Mouse (Mus musculus) neural tube, embryonic 15.5 days (tissue): ENCODE results near the gene Sprn. TPM values are rescaled to one million over a fixed set of nuclear protein-coding genes. Genes with fewer than 3 reads are reported as not detected.

Experiments
- ATAC-seq: fragments of 200-750 bp; cut with Nextera tagmentation; 2 replicates; pipeline ENCODE4 v1.8.0; 2017; ENCODE audit warnings: mild to moderate bottlenecking, moderate TSS enrichment, moderate library complexity; ENCODE audit not compliant: low FRiP score
- H3K27ac ChIP-seq: fragments of 300-500 bp; sonication (generic); replicated peaks from 2 replicates; pipeline ENCODE4 v1.5.1; 2015; ENCODE audit warnings: mild to moderate bottlenecking, inconsistent platforms
- H3K27me3 ChIP-seq: fragments of 300-500 bp; sonication (generic); replicated peaks from 2 replicates; pipeline ENCODE4 v1.6.1; 2015; ENCODE audit warnings: inconsistent platforms
- H3K36me3 ChIP-seq: fragments of 300-500 bp; sonication (generic); 2 replicates; pipeline ENCODE4 v1.6.1; 2015; ENCODE audit warnings: inconsistent platforms
- H3K4me1 ChIP-seq: fragments of 300-500 bp; sonication (generic); 2 replicates; pipeline ENCODE4 v1.6.1; 2015; ENCODE audit warnings: inconsistent platforms
- H3K4me2 ChIP-seq: fragments of 300-500 bp; sonication (generic); 2 replicates; pipeline ENCODE4 v1.6.1; 2015; ENCODE audit warnings: inconsistent platforms, mild to moderate bottlenecking, moderate library complexity
- H3K4me3 ChIP-seq: fragments of 300-500 bp; sonication (generic); replicated peaks from 2 replicates; pipeline ENCODE4 v1.5.1; 2015; ENCODE audit warnings: mild to moderate bottlenecking, inconsistent platforms
- H3K9ac ChIP-seq: fragments of 300-500 bp; sonication (generic); replicated peaks from 2 replicates; pipeline ENCODE4 v1.6.1; 2015; ENCODE audit warnings: mild to moderate bottlenecking, inconsistent platforms
- H3K9me3 ChIP-seq: fragments of 300-500 bp; sonication (generic); replicated peaks from 2 replicates; pipeline ENCODE4 v1.6.1; 2016; ENCODE audit warnings: inconsistent platforms
- WGBS: fragments of 180-500 bp; shearing (Covaris S2); methylation state at CpG from one replicate; pipeline ENCODE4 v1.1.7; 2015; ENCODE audit warnings: mixed read lengths; 5-methylcytosine and 5-hydroxymethylcytosine counted together
- polyA plus RNA-seq: library from polyadenylated mRNA; unstranded; fragments of >200 nt; fragmentation: Nextera tagmentation; extraction: Ambion mirVana; gene quantifications from 2 replicates; pipeline ENCODE4 v1.2.1, GENCODE M21; 2015

The Sprn gene
- polyA plus RNA-seq, 1 experiment from 2014 or later = 26.3 TPM

DNA sequence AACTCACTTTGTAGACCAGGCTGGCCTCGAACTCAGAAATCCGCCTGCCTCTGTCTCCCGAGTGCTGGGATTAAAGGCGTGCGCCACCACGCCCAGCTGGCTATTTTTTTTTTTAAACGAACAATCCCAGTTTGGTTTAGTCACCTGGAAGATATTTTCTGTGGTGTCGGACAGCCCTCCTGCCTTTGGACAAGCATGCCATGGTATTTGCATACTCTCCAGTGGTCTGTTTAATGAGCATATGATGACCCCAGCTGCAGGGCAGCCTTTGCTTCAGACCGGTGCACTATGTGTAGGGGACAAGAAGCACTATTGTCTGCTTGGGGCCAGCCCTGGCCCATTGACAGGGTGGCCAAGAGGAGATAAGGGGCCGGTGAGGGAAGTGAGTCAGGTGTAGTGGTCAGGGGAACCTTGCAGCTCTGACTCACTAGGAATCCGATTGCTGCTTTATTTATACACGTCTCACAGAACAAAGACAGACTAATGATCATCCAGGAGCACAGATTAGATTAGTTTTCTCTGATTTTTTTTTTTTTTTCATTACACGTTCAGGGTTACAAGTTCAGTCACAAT, 33.3 kb downstream of the Sprn start:
- H3K36me3 ChIP-seq = no peaks in the 10 kb centered on the region
- H3K9me3 ChIP-seq = no peaks in the 10 kb centered on the region
- H3K27ac ChIP-seq = no peak overlapping the region
- no peak overlapping the region for H3K4me3 ChIP-seq
- no peak for ATAC-seq
- H3K27me3 ChIP-seq = no peaks in the 10 kb centered on the region
- peaks cover 18% of the 10 kb centered on the region for H3K4me1 ChIP-seq
- WGBS = 73% methylated on average over 13 of the region's 13 CpGs
- H3K9ac ChIP-seq = no peak overlapping the region
- H3K4me2 ChIP-seq = no peak overlapping the region

- H3K9me3 ChIP-seq = no peaks in the 10 kb centered on the region
Measured at GRCm38 (mm10) chr7:140120484-140120883, 34.2 kb downstream of the Sprn start.

GRCm38 (mm10) chr7:140116329-140117054, 38.2 kb downstream of the Sprn start, which contains the start of gene Echs1:
TSS of gene Echs1 (minus strand) at chr7:140116476.
- Histone ChIP-seq H3K9me3 (no peaks in the 10 kb centered on the region), H3K4me2 (peak within 1 kb of the TSS; percentile 90), H3K4me1 (peaks cover 21% of the 10 kb centered on the region), H3K36me3 (peaks cover 14% of the 10 kb centered on the region; the same call in 1 of the 2 replicates), H3K4me3 (peak within 1 kb of the TSS; percentile 78), H3K27me3 (no peaks in the 10 kb centered on the region), H3K27ac (peak within 1 kb of the TSS; percentile 89), H3K9ac (peak within 1 kb of the TSS; percentile 86)
- 4% methylated on average over 28 of the region's 28 CpGs for WGBS
- ATAC-seq = peak; percentile 93

More at GRCm38 (mm10) chr7:140120484-140120883, 34.2 kb downstream of the Sprn start:
- 92% methylated on average over 2 of the region's 2 CpGs for WGBS
- no peak for ATAC-seq
- peaks cover 18% of the 10 kb centered on the region for H3K4me1 ChIP-seq
- no peak overlapping the region for H3K27ac ChIP-seq
- no peaks in the 10 kb centered on the region for H3K27me3 ChIP-seq
- no peak overlapping the region for H3K9ac ChIP-seq
- H3K4me3 ChIP-seq = no peak overlapping the region
- no peak overlapping the region for H3K4me2 ChIP-seq
- H3K36me3 ChIP-seq = no peaks in the 10 kb centered on the region

DNA sequence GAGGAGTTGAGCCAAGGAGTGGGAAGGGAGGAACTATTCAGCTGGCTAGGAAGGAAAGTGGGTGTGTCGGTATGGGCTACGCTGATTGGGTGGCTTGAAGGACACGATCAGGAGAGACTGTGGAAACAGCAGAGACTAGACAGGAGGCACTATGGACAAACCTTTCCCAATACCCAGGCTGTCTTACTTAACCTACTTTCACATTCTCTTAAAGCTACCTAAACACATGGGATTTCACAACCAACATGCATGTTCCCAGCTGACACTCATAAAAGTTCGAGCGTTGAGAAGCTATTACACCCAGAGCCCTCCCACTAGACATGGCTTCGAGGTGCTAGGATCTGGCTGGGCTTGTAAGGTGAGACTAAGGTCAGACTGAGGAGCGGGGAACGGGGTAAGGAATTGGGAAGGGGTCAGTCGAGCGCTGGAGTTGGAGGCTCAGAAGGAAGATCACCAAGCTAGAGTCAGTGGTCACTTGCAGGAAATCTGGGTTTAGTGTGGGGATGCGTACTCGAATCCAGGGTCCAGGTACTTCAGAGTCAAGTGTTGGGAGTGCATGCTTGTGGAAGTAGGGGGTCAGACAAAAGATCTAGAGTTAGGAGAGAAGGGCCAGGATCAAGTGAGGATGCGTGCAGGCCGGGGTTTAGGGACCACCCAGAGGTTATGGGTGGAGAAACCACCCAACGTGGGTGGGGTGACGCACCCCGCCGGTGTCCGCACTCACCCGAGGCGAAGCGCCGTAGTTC, 38.9 kb downstream of the Sprn start, which contains the start of gene Paox:
Gene Paox (plus strand): TSS at position 217 of the 746 bp plus-strand sequence.
- peak; percentile 77 for ATAC-seq
- Histone ChIP-seq H3K9ac (peak within 1 kb of the TSS; percentile 86), H3K4me1 (peaks cover 21% of the 10 kb centered on the region), H3K27ac (peak within 1 kb of the TSS; percentile 89), H3K4me2 (peak within 1 kb of the TSS; percentile 90), H3K27me3 (no peaks in the 10 kb centered on the region), H3K36me3 (peaks cover 20% of the 10 kb centered on the region), H3K4me3 (peak within 1 kb of the TSS; percentile 78), H3K9me3 (no peaks in the 10 kb centered on the region)
- WGBS = 2% methylated on average over 23 of the region's 23 CpGs

- H3K27ac ChIP-seq = no peak overlapping the region
- peaks cover 57% of the 10 kb centered on the region for H3K36me3 ChIP-seq
- no peaks in the 10 kb centered on the region for H3K9me3 ChIP-seq
- H3K4me1 ChIP-seq = peaks cover 16% of the 10 kb centered on the region
- 64% methylated on average over 3 of the region's 3 CpGs for WGBS
- H3K27me3 ChIP-seq = no peaks in the 10 kb centered on the region
- no peak overlapping the region for H3K4me3 ChIP-seq
- no peak for ATAC-seq
- H3K9ac ChIP-seq = no peak overlapping the region
- no peak overlapping the region for H3K4me2 ChIP-seq
Measured at GRCm38 (mm10) chr7:140111943-140112342, 42.7 kb downstream of the Sprn start.

DNA sequence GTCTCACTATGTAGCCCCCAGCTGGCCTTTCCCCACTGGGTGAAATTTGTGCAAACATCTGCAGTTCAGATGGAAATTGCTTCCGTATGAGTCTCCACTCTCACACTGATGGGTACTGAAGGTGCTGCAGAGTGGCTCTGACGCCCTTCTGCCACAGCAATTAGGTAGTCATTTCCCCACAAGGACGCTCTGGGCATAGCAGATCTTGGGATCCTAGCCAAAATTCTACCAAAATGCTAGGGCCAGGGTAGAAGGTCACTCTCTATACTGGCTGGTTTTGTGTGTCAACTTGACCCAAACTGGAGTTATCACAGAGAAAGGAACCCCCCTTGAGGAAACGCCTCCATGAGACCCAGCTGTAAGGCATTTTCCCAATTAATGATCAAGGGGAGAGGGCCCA, 50.7 kb downstream of the Sprn start:
- no peak overlapping the region for H3K9ac ChIP-seq
- H3K4me1 ChIP-seq = peaks cover 14% of the 10 kb centered on the region
- H3K4me3 ChIP-seq = no peak overlapping the region
- H3K36me3 ChIP-seq = peaks cover 37% of the 10 kb centered on the region
- no peak for ATAC-seq
- H3K27me3 ChIP-seq = no peaks in the 10 kb centered on the region
- H3K27ac ChIP-seq = no peak overlapping the region
- H3K9me3 ChIP-seq = no peaks in the 10 kb centered on the region
- no peak overlapping the region for H3K4me2 ChIP-seq
- 81% methylated on average over 4 of the region's 4 CpGs for WGBS

GRCm38 (mm10) chr7:140101993-140102860, 52.5 kb downstream of the Sprn start, which contains the start of gene Fuom:
TSS of gene Fuom (minus strand) at chr7:140102441.
- H3K9me3 ChIP-seq = no peaks in the 10 kb centered on the region
- no peaks in the 10 kb centered on the region for H3K27me3 ChIP-seq
- H3K4me2 ChIP-seq = peak within 1 kb of the TSS; percentile 67
- H3K4me3 ChIP-seq = peak within 1 kb of the TSS; percentile 44
- WGBS = 1% methylated on average over 30 of the region's 30 CpGs
- H3K9ac ChIP-seq = peak within 1 kb of the TSS; percentile 56
- peaks cover 20% of the 10 kb centered on the region for H3K36me3 ChIP-seq
- ATAC-seq = peak; percentile 93
- H3K27ac ChIP-seq = peak within 1 kb of the TSS; percentile 75
- peaks cover 14% of the 10 kb centered on the region for H3K4me1 ChIP-seq

- Histone ChIP-seq H3K9me3 (no peaks in the 10 kb centered on the region), H3K4me1 (peaks cover 14% of the 10 kb centered on the region), H3K27ac (no peak overlapping the region), H3K27me3 (no peaks in the 10 kb centered on the region), H3K9ac (peak overlapping the region; percentile 56), H3K36me3 (peaks cover 15% of the 10 kb centered on the region), H3K4me3 (peak overlapping the region; percentile 44), H3K4me2 (peak overlapping the region; percentile 67)
- peak; percentile 48 for ATAC-seq
- 80% methylated on average over 10 of the region's 10 CpGs for WGBS
Measured at GRCm38 (mm10) chr7:140101498-140101897, 53.2 kb downstream of the Sprn start.

Other genes with a start within 250 kb of the Sprn start
- gene Utf1, start 211.1 kb downstream of the Sprn start, polyA plus RNA-seq = 1.6 TPM in 1 of 2 replicates, not detected in the other
- 0.82 and 1.2 TPM in 2 replicates for gene 6430531B16Rik, start 176.1 kb downstream of the Sprn start, polyA plus RNA-seq
- 2.8 and 3.2 TPM in 2 replicates for gene Adam8, start 162.3 kb downstream of the Sprn start, polyA plus RNA-seq
- gene Zfp511, start 118.5 kb downstream of the Sprn start, polyA plus RNA-seq = 53.0 and 57.2 TPM in 2 replicates
- gene Tubgcp2, start 118.2 kb downstream of the Sprn start, polyA plus RNA-seq = 51.6 TPM in 2 replicates
- 2.8 and 3.3 TPM in 2 replicates for gene Msx3, start 105.8 kb downstream of the Sprn start, polyA plus RNA-seq
- gene Caly, start 72.3 kb downstream of the Sprn start, polyA plus RNA-seq = 293 and 360 TPM in 2 replicates
- 7.2 TPM in 1 of 2 replicates, not detected in the other for gene Prap1, start 61.5 kb downstream of the Sprn start, polyA plus RNA-seq
- gene Fuom, start 52.4 kb downstream of the Sprn start, polyA plus RNA-seq = 48.1 and 51.2 TPM in 2 replicates
- 10.7 and 14.7 TPM in 2 replicates for gene Paox, start 39.1 kb downstream of the Sprn start, polyA plus RNA-seq
- gene Echs1, start 38.4 kb downstream of the Sprn start, polyA plus RNA-seq = 116 and 121 TPM in 2 replicates
- 30.0 and 32.1 TPM in 2 replicates for gene Mtg1, start 17.3 kb downstream of the Sprn start, polyA plus RNA-seq
- not detected in 2 replicates for gene Olfr522, start 9.9 kb upstream of the Sprn start, polyA plus RNA-seq
- not detected in 2 replicates for gene Olfr523, start 18.3 kb upstream of the Sprn start, polyA plus RNA-seq
- 0.63 TPM in 1 of 2 replicates, not detected in the other for gene Olfr524, start 51.1 kb upstream of the Sprn start, polyA plus RNA-seq
- 13.1 TPM in 1 of 2 replicates, not detected in the other for gene Cd163l1, start 63.4 kb upstream of the Sprn start, polyA plus RNA-seq
- gene 5830411N06Rik, start 92.4 kb upstream of the Sprn start, polyA plus RNA-seq = 0.05 and 0.50 TPM in 2 replicates
- not detected in 2 replicates for gene Olfr525, start 166.0 kb upstream of the Sprn start, polyA plus RNA-seq
- not detected in 2 replicates for gene Olfr527, start 179.1 kb upstream of the Sprn start, polyA plus RNA-seq
- not detected in 2 replicates for gene Olfr60, start 206.8 kb upstream of the Sprn start, polyA plus RNA-seq
- gene Olfr530, start 221.5 kb upstream of the Sprn start, polyA plus RNA-seq = not detected in 2 replicates
- not detected in 2 replicates for gene Olfr531, start 248.0 kb upstream of the Sprn start, polyA plus RNA-seq